Mouse (Mus musculus) spleen, adult 2 months (tissue): ENCODE results near the gene Otor.

Experiments
- CTCF ChIP-seq: fragments of 200-500 bp; IDR thresholded peaks from 2 replicates; pipeline ENCODE4 v1.5.1; 2011; ENCODE audit warnings: mild to moderate bottlenecking, inconsistent platforms; ENCODE audit not compliant: insufficient read depth, insufficient read length, insufficient replicate concordance; ENCODE audit errors: extremely low read depth
- POLR2A ChIP-seq: fragments of 200-500 bp; IDR thresholded peaks from 2 replicates; pipeline ENCODE4 v1.6.1; 2011; ENCODE audit warnings: low read depth, low read length, inconsistent platforms

DNA sequence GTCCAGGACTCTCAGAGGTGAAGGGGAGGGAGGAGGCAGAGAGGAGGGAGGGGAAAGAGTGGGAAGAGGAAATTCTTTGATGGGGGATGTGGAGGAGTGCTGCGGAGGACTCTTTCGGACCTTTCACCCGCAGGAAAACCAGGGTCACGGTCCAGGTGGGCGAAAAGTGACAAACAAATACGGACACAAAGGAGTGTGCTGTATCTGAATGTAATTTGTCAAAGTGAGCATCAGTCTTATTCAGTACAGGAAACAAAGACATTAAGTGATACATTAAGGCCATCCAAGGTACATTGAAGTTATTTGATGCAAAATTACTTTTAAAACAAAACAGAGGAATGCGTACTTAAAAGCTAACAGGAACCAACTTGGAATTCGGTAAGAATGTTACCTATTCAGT lies 11.6 kb downstream of the Otor start:
- no peak for TF ChIP-seq POLR2A
- TF ChIP-seq CTCF: no peak
